10 mouse cellular contexts compared by ENCODE assay signal in the genomic region with DNA sequence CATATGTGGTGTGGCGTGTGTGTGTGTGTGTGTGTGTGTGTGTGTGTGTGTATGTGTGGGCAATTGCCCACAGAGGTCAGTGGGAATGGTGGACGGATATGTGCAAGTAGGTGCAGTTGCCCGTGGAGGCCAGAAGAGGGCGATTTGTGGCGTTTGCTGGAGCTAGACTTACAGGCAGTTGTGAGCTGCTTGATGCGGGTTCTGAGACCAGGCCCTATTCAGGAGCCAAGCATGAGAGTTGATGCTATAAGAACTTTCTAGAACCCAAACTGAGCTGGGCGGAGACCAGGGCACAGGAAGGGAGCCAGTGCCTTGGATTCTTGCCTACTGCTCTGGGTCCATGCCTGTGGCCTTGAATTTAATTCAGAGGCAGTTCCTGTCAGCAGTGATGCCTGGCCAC. TPM values are rescaled to one million over a fixed set of nuclear protein-coding genes. Genes with fewer than 3 reads are reported as not detected.
DNase-seq lines count a peak whose midpoint lies in the region; TF ChIP-seq lines count a peak whose summit lies in the region.
"Had no signal": no experiment of that assay in that cellular context is flagged by ENCODE, and none has a peak within 500 bp of the region (broad histone marks: within the 10 kb centered on the region; RNA-seq: fewer than 3 reads in every experiment).

No protein-coding gene starts in this region.

- no peaks in the 10 kb centered on the region for H3K36me3 ChIP-seq in ES-Bruce4 (ENCODE audit: control insufficient read depth, insufficient read depth, low read length, poor library complexity, severe bottlenecking)
- H3K36me3 ChIP-seq: hindbrain, embryonic 12.5 days; neural tube, embryonic 12.5 days had no signal

- no peaks in the 10 kb centered on the region for H3K27me3 ChIP-seq in ES-Bruce4 (ENCODE audit: control insufficient read depth, insufficient read depth, low read length, poor library complexity, severe bottlenecking)
- H3K27me3 ChIP-seq: neural tube, embryonic 12.5 days had no signal

- TF ChIP-seq POLR2A in ES-Bruce4 (IDR thresholded peaks at IDR 0.05; ENCODE audit: insufficient read depth, low read length) = no peak

- H3K4me1 ChIP-seq in ES-Bruce4 (ENCODE audit: control insufficient read depth, insufficient read depth, low read length) = peaks cover 7% of the 10 kb centered on the region

- H3K4me3 ChIP-seq in layer of hippocampus, adult 2 months = no peak overlapping the region
- no peak overlapping the region for H3K4me3 ChIP-seq in ES-Bruce4 (ENCODE audit: low read depth, low read length)
- H3K4me3 ChIP-seq: hindbrain, embryonic 12.5 days; neural tube, embryonic 12.5 days had no signal

- H3K27ac ChIP-seq in layer of hippocampus, adult 2 months = no peak overlapping the region
- H3K27ac ChIP-seq in ES-Bruce4 (ENCODE audit: insufficient read depth, low read length) = no peak overlapping the region
- H3K27ac ChIP-seq: hindbrain, embryonic 12.5 days; neural tube, embryonic 12.5 days had no signal

- peak; percentile 56 for TF ChIP-seq CTCF in layer of hippocampus, adult 2 months (conservative IDR thresholded peaks at IDR 0.05)
- peak; percentile 86 for TF ChIP-seq CTCF in ES-Bruce4 (IDR thresholded peaks at IDR 0.05; ENCODE audit: low read depth, low read length)

- no peaks in the 10 kb centered on the region for H3K9me3 ChIP-seq in ES-Bruce4 (replicated peaks; ENCODE audit: control insufficient read depth, insufficient read depth, low read length, poor library complexity, severe bottlenecking)
- H3K9me3 ChIP-seq: hindbrain, embryonic 12.5 days had no signal

- no peak for DNase-seq in layer of hippocampus, adult 2 months (ENCODE audit: low spot score in 2 of 2)
- DNase-seq in layer of hippocampus, postnatal 25 days (ENCODE audit: extremely low spot score in 1 of 2, low spot score in 1 of 2) = no peak
- peak; percentile 16 for DNase-seq in adipocyte (ENCODE audit: low spot score)
- peak; percentile 23 for DNase-seq in lung, postnatal 25 days (ENCODE audit: low spot score)
- no peak for DNase-seq in cerebellum, adult 11-12 months
- DNase-seq in left cerebral cortex, adult 9 months (ENCODE audit: low spot score in 2 of 2) = no peak
- DNase-seq: gastrocnemius, postnatal 25 days had no signal

- TF ChIP-seq EP300 in ES-Bruce4 (IDR thresholded peaks at IDR 0.05; ENCODE audit: insufficient read depth, low read depth, low read length) = no peak

- H3K9ac ChIP-seq in ES-Bruce4 (ENCODE audit: low read depth, poor library complexity, severe bottlenecking) = no peak overlapping the region
- H3K9ac ChIP-seq: hindbrain, embryonic 12.5 days; neural tube, embryonic 12.5 days had no signal

RNA-seq across cellular contexts. Expression of a gene that starts 12.8 kb away (rescaled TPM):
- 10 to 100 TPM; 39.7 to 40.1 TPM for total RNA-seq in layer of hippocampus, adult 2 months (2021)
- 10 to 100 TPM; 35.6 to 39.5 TPM for total RNA-seq in layer of hippocampus, postnatal 25 days (2021)
- 0.90 and 1.1 TPM in 2 replicates for polyA plus RNA-seq in ES-Bruce4 (2011; ENCODE audit: insufficient read depth, insufficient read length, low read depth, missing spikeins)
- total RNA-seq: gastrocnemius, postnatal 25 days had no signal

Comparison
In these comparisons a context has a peak if more than half of its experiments do, and no peak if none do; other contexts are left out.
1. DNase-seq: peak in adipocyte (single experiment) and lung, postnatal 25 days (single experiment); none in layer of hippocampus, adult 2 months (0 of 2), layer of hippocampus, postnatal 25 days (0 of 2), cerebellum, adult 11-12 months (single experiment) and left cerebral cortex, adult 9 months (0 of 2).